33 mouse cellular contexts compared by ENCODE assay signal in the genomic region with DNA sequence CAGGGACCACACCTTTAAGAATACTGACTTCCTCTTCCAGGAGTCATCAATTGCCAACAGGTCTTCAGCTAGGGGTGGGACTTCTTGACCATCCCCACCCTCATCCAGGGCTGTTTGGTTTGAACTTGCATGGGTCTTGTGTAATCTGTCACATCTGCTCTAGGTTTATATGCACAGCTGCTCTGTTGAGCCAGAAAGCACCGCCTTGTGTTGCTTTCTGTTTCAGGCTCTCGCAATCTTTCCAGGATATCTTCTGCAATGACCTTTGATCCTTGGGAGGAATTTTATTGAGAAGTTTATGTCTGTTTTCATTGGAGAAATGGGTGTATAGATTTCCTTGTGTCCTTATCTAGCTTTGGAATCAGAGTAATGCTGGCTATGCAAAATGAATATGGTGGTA.
"Had no signal": no experiment of that assay in that cellular context is flagged by ENCODE, and none has a peak within 500 bp of the region (broad histone marks: within the 10 kb centered on the region; RNA-seq: fewer than 3 reads in every experiment).

No protein-coding gene starts in this region.

- H3K4me1 ChIP-seq: heart, embryonic 10.5 days; heart, embryonic 12.5 days; hindbrain, embryonic 10.5 days; hindbrain, embryonic 12.5 days; hindbrain, embryonic 13.5 days; hindbrain, embryonic 15.5 days; kidney, embryonic 15.5 days had no signal

- H3K27ac ChIP-seq: heart, adult 2 months; heart, embryonic 10.5 days; heart, embryonic 13.5 days; heart, embryonic 15.5 days; hindbrain, embryonic 10.5 days; hindbrain, embryonic 12.5 days; hindbrain, embryonic 13.5 days; hindbrain, embryonic 14.5 days; hindbrain, embryonic 15.5 days; hindbrain, postnatal 0 days; kidney, embryonic 15.5 days; kidney, postnatal 0 days; layer of hippocampus, adult 2 months; left cerebral cortex, adult 2 months had no signal

- H3K4me3 ChIP-seq: heart, adult 2 months; heart, embryonic 10.5 days; heart, embryonic 12.5 days; heart, embryonic 13.5 days; heart, embryonic 15.5 days; hindbrain, embryonic 10.5 days; hindbrain, embryonic 12.5 days; hindbrain, embryonic 13.5 days; hindbrain, embryonic 15.5 days; kidney, embryonic 15.5 days; layer of hippocampus, adult 2 months; left cerebral cortex, adult 2 months had no signal

- H3K9ac ChIP-seq: heart, embryonic 12.5 days; heart, embryonic 13.5 days; heart, embryonic 15.5 days; hindbrain, embryonic 12.5 days; hindbrain, embryonic 13.5 days; hindbrain, embryonic 14.5 days; hindbrain, embryonic 15.5 days; kidney, embryonic 15.5 days had no signal

- ATAC-seq: hindbrain, embryonic 16.5 days; hindbrain, postnatal 0 days; inflammation-experienced regulatory T-cells, adult 6 months had no signal

- DNase-seq: heart, adult 2 months; heart, postnatal 10 days; heart, postnatal 14 days; heart, postnatal 36 days; heart, postnatal 4 days; kidney, adult 11 months; kidney, adult 18-20 months; kidney, adult 2 months; kidney, adult 8-10 months; kidney, adult 9 months; kidney, postnatal 10 days; kidney, postnatal 25 days; kidney, postnatal 36 days; kidney, postnatal 4 days; layer of hippocampus, adult 9-11 months; layer of hippocampus, postnatal 36 days had no signal

- H3K27me3 ChIP-seq: heart, embryonic 12.5 days; heart, embryonic 13.5 days; heart, embryonic 15.5 days; hindbrain, embryonic 12.5 days; hindbrain, embryonic 13.5 days; hindbrain, embryonic 15.5 days; kidney, embryonic 15.5 days had no signal

- H3K4me2 ChIP-seq: heart, embryonic 11.5 days; heart, embryonic 12.5 days; heart, embryonic 13.5 days; heart, embryonic 15.5 days; hindbrain, embryonic 12.5 days; hindbrain, embryonic 13.5 days; hindbrain, embryonic 14.5 days; hindbrain, embryonic 15.5 days; kidney, embryonic 15.5 days had no signal

- H3K36me3 ChIP-seq: heart, embryonic 10.5 days; heart, embryonic 12.5 days; heart, embryonic 13.5 days; heart, embryonic 15.5 days; hindbrain, embryonic 10.5 days; hindbrain, embryonic 12.5 days; hindbrain, embryonic 13.5 days; hindbrain, embryonic 15.5 days; kidney, embryonic 15.5 days had no signal

- H3K9me3 ChIP-seq: heart, embryonic 10.5 days; heart, embryonic 13.5 days; heart, embryonic 15.5 days; hindbrain, embryonic 12.5 days; hindbrain, embryonic 15.5 days; kidney, embryonic 15.5 days had no signal
